In the genomic region with DNA sequence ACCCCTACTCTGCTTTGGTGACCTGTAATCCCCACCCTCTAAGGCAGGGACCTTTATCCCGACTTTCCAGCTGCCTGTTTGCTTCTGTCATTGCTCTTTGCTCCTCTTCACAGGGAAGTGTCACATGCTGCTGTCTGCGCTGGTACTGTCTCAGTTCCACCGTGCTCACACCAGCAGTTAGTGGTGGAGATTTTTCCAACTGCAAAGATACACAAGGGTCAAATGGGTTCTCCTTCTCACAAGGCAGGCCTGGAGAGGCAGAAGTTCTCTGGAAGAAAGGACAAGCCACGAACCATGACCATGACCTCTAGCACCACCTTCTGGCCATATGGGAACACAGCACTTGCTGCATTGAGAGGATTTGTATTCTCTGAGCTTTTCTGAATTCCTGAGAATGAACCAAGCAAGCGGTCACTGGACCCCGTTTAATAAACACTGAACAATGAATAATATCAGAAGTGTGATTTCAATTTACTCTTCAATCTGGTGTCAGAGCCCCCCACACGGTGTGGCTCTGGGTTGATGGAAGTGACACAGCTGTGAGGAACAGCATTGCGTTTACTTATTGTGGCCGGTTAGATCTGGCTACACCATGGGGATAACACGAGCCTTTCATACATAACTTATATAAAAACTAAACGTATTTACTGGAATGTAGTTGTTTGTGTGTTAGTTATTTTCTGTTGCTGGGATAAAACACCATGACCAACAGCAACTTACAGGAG, we compare ENCODE assay signal across 8 mouse cellular contexts. TPM values are rescaled to one million over a fixed set of nuclear protein-coding genes. Genes with fewer than 3 reads are reported as not detected.
DNase-seq lines count a peak whose midpoint lies in the region; ATAC-seq lines count a peak whose summit lies in the region.

No protein-coding gene starts in this region.

- peaks cover 13% of the 10 kb centered on the region; the same call in 1 of the 2 replicates for H3K27me3 ChIP-seq in liver, embryonic 13.5 days

- no peak overlapping the region; the same call in 1 of the 2 replicates for H3K4me2 ChIP-seq in liver, embryonic 13.5 days

- WGBS in liver, embryonic 13.5 days (ENCODE audit: insufficient replicate concordance) = 27% methylated on average over 11 of the region's 11 CpGs

- no peaks in the 10 kb centered on the region for H3K9me3 ChIP-seq in liver, embryonic 13.5 days (replicated peaks)

- no peak overlapping the region for H3K9ac ChIP-seq in liver, embryonic 13.5 days

- peak; percentile 45 for DNase-seq in CD4-positive helper T cell, adult 2 months (ENCODE audit: low read depth, low spot score)
- peak; percentile 58 for DNase-seq in Muller cell, postnatal 12 days (ENCODE audit: inconsistent ontology term)
- peak; percentile 82 to 86 for DNase-seq in cerebellum, postnatal 14 days
- DNase-seq in gastrocnemius, postnatal 10 days = peak; percentile 45
- DNase-seq in kidney, adult 11 months = peak; percentile 40
- peak; percentile 50 for DNase-seq in liver, embryonic 13.5 days
- DNase-seq in neural tube, embryonic 10.5 days (ENCODE audit: extremely low spot score, low spot score) = peak; percentile 76
- DNase-seq in thymus, postnatal 36 days = peak; percentile 38 to 41

- peak; percentile 22 for ATAC-seq in liver, embryonic 13.5 days (ENCODE audit: low read depth)

- H3K4me3 ChIP-seq in liver, embryonic 13.5 days (replicated peaks) = no peak overlapping the region

- no peak overlapping the region for H3K27ac ChIP-seq in liver, embryonic 13.5 days

- H3K36me3 ChIP-seq in liver, embryonic 13.5 days = peaks cover 18% of the 10 kb centered on the region

- peaks cover 8% of the 10 kb centered on the region for H3K4me1 ChIP-seq in liver, embryonic 13.5 days (replicated peaks)

RNA-seq across cellular contexts. Expression of a gene that starts 32.0 kb away (rescaled TPM):
- total RNA-seq in gastrocnemius, postnatal 10 days (2021) = 1 to 10 TPM; 1.8 to 2.1 TPM
- polyA plus RNA-seq in liver, embryonic 13.5 days (2015; fragmentation: Nextera tagmentation; extraction: Ambion mirVana) = 0.40 and 0.53 TPM in 2 replicates

RNA-seq across cellular contexts. Expression of a gene that starts 38.8 kb away (rescaled TPM):
- total RNA-seq in gastrocnemius, postnatal 10 days (2021) = 10 to 100 TPM; 25.9 to 28.9 TPM
- polyA plus RNA-seq in liver, embryonic 13.5 days (2015; fragmentation: Nextera tagmentation; extraction: Ambion mirVana) = 109 and 113 TPM in 2 replicates
